Mouse (Mus musculus) cerebellum, postnatal 25 days (tissue): Measurements from ENCODE around the gene Slc35g3.

Experiments used
- DNase-seq, 2 experiments: peaks; one replicate each; pipeline ENCODE4 v3.0.0; 2021; ENCODE audit warnings: mixed read lengths in 2 of 2

Slc35g3 gene

GRCm38 (mm10) chr11:69761868-69762267, at the start of gene Slc35g3:
TSS of gene Slc35g3 (minus strand) at chr11:69761968.
- DNase-seq, result no peak

GRCm38 (mm10) chr11:69810280-69810679, 48.5 kb upstream of the Slc35g3 start:
- no peak for DNase-seq

DNA sequence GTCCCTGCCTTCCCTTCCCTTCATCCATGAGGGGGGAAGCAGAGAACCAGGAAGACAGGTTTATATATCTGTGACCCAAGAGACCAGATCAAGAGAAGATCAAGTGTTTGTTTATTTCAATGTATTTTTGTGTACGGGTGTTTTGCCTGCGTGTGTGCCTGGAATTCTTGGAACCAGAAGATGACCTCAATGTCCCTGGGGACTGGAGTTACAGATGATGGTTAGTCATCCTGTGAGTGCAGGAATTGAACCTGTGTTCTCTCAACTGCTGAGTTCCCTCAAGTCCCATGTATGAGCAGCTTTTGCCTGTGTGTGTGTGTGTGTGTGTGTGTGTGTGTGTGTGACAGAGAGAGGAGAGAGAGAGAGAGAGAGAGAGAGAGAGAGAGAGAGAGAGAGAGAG, 45.9 kb upstream of the Slc35g3 start:
- no peak for DNase-seq

DNA sequence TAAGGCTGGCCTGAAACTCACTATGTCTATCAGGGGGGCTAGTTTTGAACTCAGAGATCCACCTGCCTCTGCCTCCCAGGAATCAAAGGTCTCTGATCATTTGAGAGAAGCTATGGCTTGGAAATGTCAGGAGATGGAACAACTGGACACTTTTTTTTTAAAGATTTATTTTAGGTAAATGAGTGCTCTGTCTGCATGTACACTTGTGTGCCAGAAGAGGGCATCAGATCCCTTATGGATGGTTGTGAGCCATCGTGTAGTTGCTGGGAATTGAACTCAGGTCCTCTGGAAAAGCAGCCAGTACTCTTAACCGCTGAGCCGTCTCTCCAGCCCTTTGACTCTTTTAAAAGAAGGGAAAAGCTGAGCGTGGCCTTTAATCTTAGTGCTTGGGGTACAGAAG, 44.6 kb upstream of the Slc35g3 start:
- no peak for DNase-seq

- DNase-seq, result no peak
These were observed 43.5 kb upstream of the Slc35g3 start, which contains the start of gene Tmem102 for GRCm38 (mm10) chr11:69804972-69805909. TSS of gene Tmem102 (minus strand) at chr11:69805624.

GRCm38 (mm10) chr11:69804652-69804940, 42.8 kb upstream of the Slc35g3 start:
- no peak for DNase-seq

DNA sequence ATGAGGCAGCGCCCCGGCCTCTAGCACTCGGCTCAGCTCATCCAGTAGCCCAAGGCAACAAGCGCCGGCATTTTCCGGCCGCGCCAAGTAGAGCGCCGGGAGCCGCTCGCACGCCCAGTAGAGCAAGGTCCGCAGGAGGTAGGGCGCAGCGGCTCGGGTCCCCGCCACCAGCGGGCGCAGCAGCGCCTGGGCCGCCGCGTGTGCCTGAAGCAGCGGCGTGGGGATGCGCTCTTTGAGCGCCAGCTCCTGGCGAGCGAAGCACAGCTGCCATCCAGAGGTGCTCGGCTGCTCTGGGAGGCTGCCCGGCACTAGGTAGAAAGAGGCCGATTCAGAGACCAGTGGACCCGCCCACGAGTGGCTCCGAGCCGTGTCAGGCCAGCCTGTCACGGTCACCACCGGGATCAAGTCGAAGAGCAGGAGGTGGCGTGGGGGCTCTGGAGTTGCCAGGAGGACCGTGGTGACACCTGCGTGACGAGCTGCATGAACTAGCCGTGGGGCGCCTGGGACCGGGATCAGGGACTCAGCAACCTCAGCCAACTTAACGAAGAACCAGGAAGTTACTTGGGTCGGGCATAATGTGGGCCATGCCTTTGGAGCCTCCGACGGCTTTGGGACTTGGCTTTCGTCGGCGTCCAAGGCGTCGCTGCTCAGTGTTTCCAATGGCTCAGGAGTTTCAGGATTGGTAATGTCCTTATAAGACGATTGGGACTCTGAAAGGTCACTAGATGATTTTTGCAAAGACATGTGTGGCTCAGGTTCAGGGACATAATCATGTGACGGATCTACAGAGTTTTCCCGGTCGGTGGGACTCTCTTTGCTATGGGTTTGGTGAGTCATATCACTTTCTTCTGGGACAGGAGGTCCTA, 42.3 kb upstream of the Slc35g3 start:
- DNase-seq, result peak; percentile 69 to 77

DNA sequence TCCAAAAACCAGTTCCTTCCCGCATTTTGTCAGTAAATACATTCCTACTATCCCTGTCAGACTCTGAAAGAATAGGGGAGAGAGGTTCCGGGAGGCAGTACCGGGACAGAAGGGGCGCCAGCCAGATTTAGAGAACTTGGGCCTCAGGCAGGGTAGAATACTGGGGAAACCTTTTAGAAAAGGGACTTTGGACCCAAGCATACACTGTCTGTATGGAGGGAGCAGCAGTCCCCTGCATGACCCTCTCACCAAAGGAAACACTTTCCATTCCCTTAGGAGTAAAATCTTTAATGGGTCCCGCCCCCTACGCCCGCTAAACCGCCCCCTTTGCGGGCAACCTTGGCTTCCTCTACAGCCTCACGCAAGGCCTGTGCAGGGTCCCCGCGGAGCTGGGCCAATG, 41.6 kb upstream of the Slc35g3 start:
- DNase-seq, result no peak

DNA sequence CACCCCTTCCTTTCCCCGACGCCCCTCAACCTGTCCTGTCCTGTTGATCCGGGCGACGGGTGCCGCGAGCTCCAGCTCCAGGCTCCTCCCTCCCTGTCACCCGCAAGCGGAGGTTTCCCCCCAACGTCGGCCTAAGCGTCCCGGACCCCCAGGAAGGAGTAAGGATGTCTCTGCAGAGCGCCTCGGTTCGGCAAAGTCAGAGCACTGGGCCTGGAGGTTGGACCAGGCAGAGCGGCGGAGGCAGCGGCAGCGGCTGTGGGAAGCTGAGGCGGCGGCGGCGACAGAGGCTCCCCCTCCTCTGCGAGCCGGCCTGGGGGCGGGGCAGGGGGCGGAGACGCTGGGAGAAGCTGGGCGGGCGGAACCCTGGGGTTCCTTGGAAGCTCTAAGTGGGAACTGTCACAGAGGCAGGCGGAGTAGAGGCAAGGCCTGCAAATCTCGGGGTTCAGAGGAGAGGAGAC, 40.9 kb upstream of the Slc35g3 start:
- DNase-seq, result peak; percentile 75 to 83

- no peak for DNase-seq
These were observed 39.7 kb upstream of the Slc35g3 start, which contains the start of gene Fgf11 for GRCm38 (mm10) chr11:69801379-69801977. TSS of gene Fgf11 (minus strand) at chr11:69801857.

DNA sequence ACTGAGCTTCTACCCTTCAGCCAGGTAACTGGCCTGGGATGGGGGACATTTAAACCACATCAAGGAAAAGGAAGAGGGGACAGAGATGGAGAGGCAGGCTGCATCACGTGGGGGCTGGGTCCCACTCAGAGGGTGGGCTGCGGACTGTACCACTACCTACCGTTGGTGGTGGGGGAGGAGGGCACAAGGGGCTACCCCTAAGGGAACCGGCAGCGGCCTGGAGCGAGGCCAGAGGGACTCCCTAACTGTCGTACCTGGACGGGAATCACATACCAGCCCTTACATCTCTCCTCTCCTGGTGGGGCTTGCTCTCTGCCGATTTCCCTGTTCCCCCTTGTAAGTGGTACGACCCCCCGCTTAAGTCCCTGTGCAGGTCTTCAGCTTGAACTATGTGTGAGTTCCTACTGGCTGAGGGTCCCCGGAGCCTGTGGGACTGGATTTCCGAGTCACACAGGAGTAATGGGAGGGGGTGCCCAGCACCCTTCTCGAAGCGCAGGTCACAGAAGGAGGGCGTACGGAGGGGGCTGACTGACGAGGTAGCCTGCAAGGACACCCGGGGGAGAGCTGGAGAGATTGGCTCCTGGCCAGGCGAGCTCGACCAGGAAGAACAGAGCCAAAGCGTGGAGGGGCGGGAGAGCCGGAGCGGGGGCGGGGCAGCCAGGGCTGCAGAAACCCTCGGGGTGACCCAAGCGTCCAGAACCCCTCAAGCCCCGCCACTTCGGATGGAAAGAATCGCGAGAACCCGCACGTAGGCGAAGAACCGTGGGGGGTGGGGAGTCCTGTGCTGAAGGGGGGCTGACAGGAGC, 38.8 kb upstream of the Slc35g3 start:
- peak in 1 of 2 experiments; percentile 65 for DNase-seq

GRCm38 (mm10) chr11:69800138-69800391, 38.3 kb upstream of the Slc35g3 start:
- DNase-seq, result peak in 1 of 2 experiments; percentile 56

- DNase-seq, result no peak
These were observed 37.8 kb upstream of the Slc35g3 start for GRCm38 (mm10) chr11:69799394-69800137.

DNA sequence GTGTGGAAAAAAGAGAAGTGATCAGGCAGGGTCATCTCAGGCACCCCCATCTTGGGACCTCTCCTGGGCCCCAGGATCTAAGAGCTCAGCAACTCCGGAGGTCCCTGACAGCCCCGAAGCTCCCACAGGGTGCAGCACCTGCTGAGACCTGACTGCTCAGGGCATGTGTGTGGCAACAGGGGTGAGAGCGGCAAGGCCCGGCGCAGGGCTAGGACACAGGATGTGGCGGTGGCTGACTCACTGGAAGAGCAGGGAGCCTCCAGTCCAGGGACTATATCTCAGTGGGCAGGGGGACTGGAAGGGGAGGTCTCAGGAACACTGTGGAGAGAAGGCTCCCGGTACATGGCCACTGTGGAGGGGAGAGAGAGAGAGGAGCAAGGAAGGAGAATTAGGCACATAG, 36.2 kb upstream of the Slc35g3 start:
- DNase-seq, result no peak

DNA sequence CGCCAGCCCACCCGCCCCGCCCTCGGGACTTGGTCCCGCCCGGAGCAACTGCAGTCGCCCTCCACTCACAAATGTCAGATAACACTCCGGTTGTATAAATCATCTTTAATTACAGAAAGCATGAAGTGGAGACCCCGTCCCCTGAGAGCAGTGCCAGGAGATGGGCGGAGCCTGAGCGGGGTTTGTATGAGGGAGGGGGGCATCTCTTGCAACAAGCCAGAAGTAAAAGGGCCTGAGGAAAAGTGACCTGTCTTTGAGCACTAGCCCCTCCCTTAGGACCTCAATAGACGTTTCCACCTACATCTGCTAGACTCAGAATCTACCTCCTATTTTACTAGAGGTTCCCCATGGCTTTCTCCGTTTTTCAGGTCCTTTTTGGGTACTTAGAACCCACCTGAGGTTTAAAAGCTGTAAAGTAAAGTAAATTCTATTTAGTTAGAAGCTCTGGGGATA, 34.2 kb upstream of the Slc35g3 start:
- DNase-seq, result no peak

GRCm38 (mm10) chr11:69795168-69795982, 33.6 kb upstream of the Slc35g3 start, which contains the start of gene Chrnb1:
TSS of gene Chrnb1 (minus strand) at chr11:69795943.
- DNase-seq, result peak; percentile 89 to 95

DNA sequence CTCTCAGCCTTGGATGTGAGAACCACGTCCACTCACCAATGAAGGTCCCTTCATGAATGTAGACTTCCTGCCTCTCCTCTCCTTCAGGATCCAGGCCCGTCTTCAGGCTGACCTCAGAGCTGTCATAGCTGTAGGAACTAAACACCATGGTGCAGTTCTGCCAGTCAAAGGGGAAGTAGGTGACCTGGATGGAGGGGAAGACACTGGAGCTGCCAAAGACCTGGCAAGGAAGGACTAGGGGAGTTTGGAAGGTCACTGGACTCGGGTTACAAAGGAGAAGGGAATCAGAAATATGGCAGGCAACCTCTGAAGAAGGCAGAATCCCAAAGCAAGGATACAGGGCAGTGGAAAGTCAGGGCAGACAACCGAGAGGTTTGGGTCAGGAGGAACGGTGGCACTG, 31.7 kb upstream of the Slc35g3 start:
- no peak for DNase-seq

GRCm38 (mm10) chr11:69791420-69791819, 29.7 kb upstream of the Slc35g3 start:
- DNase-seq, result no peak

GRCm38 (mm10) chr11:69789431-69789830, 27.7 kb upstream of the Slc35g3 start:
- no peak for DNase-seq

- no peak for DNase-seq
These were observed 25.5 kb upstream of the Slc35g3 start for GRCm38 (mm10) chr11:69787306-69787705.
